ENCODE assay signal across 7 mouse cellular contexts in the genomic region with DNA sequence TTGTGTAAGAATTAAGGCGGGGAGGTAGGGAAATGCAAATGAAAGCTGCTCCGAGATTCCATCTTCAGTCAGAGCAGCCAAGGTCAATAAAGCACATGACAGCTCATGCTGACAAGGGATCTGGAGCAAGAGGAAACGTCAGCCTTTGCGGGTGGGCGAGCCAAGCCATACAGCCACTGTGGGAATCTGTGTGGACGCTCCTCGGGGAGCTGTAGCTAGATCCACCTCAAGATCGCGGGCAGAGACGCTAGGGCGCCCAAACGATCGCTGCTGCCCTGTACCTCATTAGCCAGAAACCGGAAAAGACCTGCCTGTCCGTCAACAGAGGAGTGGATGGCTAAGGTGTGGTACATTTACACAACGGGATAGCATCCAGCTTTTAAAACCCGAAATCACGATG. TPM values are rescaled to one million over a fixed set of nuclear protein-coding genes. Genes with fewer than 3 reads are reported as not detected.
DNase-seq lines count a peak whose midpoint lies in the region; ATAC-seq and TF ChIP-seq lines count a peak whose summit lies in the region.

No protein-coding gene starts in this region.

- H3ac ChIP-seq in C2C12 (ENCODE audit: control insufficient read depth, insufficient read length, low read depth): peak overlapping the region; percentile 45

- H3K9ac ChIP-seq in forebrain, embryonic 16.5 days (replicated peaks; ENCODE audit: low read depth, low read length): peak overlapping the region; percentile 3; the same call in 1 of the 2 replicates
- peak overlapping the region; percentile 33; the same call in 1 of the 2 replicates for H3K9ac ChIP-seq in kidney, embryonic 15.5 days
- peak overlapping the region; percentile 61 for H3K9ac ChIP-seq in midbrain, embryonic 16.5 days (ENCODE audit: low read depth, low read length)

- no peaks in the 10 kb centered on the region for H3K79me2 ChIP-seq in C2C12 (ENCODE audit: control insufficient read depth, insufficient read depth)

- POLR2A ChIA-PET in Patski (lab: Charles Lee): no interaction called here

- H3K79me3 ChIP-seq in C2C12 (ENCODE audit: low read depth): no peaks in the 10 kb centered on the region

- peak overlapping the region; percentile 45 for H3K4me2 ChIP-seq in forebrain, embryonic 16.5 days (ENCODE audit: low read length)
- peak overlapping the region; percentile 82 for H3K4me2 ChIP-seq in kidney, embryonic 15.5 days
- peak overlapping the region; percentile 82 for H3K4me2 ChIP-seq in midbrain, embryonic 16.5 days (ENCODE audit: low read length)

- H3K4me3 ChIP-seq in C2C12 (ENCODE audit: insufficient read depth, poor library complexity, severe bottlenecking): peak overlapping the region; percentile 2
- H3K4me3 ChIP-seq in forebrain, embryonic 16.5 days (replicated peaks; ENCODE audit: low read length): peak overlapping the region; percentile 29
- peak overlapping the region; percentile 42 for H3K4me3 ChIP-seq in kidney, embryonic 15.5 days (replicated peaks)
- H3K4me3 ChIP-seq in midbrain, embryonic 16.5 days (ENCODE audit: low read depth, low read length): peak overlapping the region; percentile 38

- H3K9me3 ChIP-seq in forebrain, embryonic 16.5 days (ENCODE audit: control insufficient read depth, low read length): no peaks in the 10 kb centered on the region
- no peaks in the 10 kb centered on the region for H3K9me3 ChIP-seq in kidney, embryonic 15.5 days (replicated peaks)
- H3K9me3 ChIP-seq in midbrain, embryonic 16.5 days (replicated peaks; ENCODE audit: control insufficient read depth, low read length, poor library complexity, severe bottlenecking): no peaks in the 10 kb centered on the region

- CTCF ChIA-PET in Patski (lab: Charles Lee): interaction anchor here (0.7 to 1.4 kb wide), 5 partner anchors 10 to 57 kb away, joined by 3 to 7 read pairs (median 4); no protein-coding TSS in a partner anchor

- H3K27me3 ChIP-seq in C2C12 (ENCODE audit: control insufficient read depth, insufficient read depth, insufficient read length): no peaks in the 10 kb centered on the region
- no peaks in the 10 kb centered on the region for H3K27me3 ChIP-seq in Patski
- peaks cover 6% of the 10 kb centered on the region; the same call in 1 of the 2 replicates for H3K27me3 ChIP-seq in forebrain, embryonic 16.5 days (replicated peaks; ENCODE audit: control insufficient read depth, insufficient read depth, low read length)
- H3K27me3 ChIP-seq in kidney, embryonic 15.5 days: 0 out of 2 replicates have a peak, but pooled peaks cover 5% of the 10 kb centered on the region
- no peaks in the 10 kb centered on the region; the same call in 1 of the 2 replicates for H3K27me3 ChIP-seq in midbrain, embryonic 16.5 days (ENCODE audit: control insufficient read depth, insufficient read depth, low read depth, low read length)

- no peaks in the 10 kb centered on the region for H3K36me3 ChIP-seq in C2C12 (ENCODE audit: control insufficient read depth, insufficient read depth)
- no peaks in the 10 kb centered on the region for H3K36me3 ChIP-seq in forebrain, embryonic 16.5 days (ENCODE audit: control insufficient read depth, insufficient read depth)
- no peaks in the 10 kb centered on the region for H3K36me3 ChIP-seq in kidney, embryonic 15.5 days
- no peaks in the 10 kb centered on the region for H3K36me3 ChIP-seq in midbrain, embryonic 16.5 days (ENCODE audit: control insufficient read depth, insufficient read depth, low read length)

- peak; percentile 67 for ATAC-seq in Patski
- no peak for ATAC-seq in forebrain, embryonic 16.5 days
- 0 out of 2 replicates have a peak, but pooled peaks have one; percentile 38 for ATAC-seq in kidney, embryonic 15.5 days (replicated peaks; ENCODE audit: low FRiP score)
- 0 out of 2 replicates have a peak, but pooled peaks have one; percentile 22 for ATAC-seq in midbrain, embryonic 16.5 days

- in situ Hi-C loops in Patski (cut with MboI; ENCODE audit: low pct_unique_long_range_greater_than_20kb): no loop called here

- DNase-seq in Patski (ENCODE audit: low read depth, low spot score): no peak
- no peak for DNase-seq in thymus, postnatal 0 days (ENCODE audit: low spot score)
- DNase-seq in ovary, postnatal 14 days (ENCODE audit: low spot score): no peak

- H3K4me1 ChIP-seq in forebrain, embryonic 16.5 days (replicated peaks; ENCODE audit: control insufficient read depth, insufficient read depth, low read length): peaks cover 13% of the 10 kb centered on the region
- peaks cover 28% of the 10 kb centered on the region for H3K4me1 ChIP-seq in kidney, embryonic 15.5 days
- H3K4me1 ChIP-seq in midbrain, embryonic 16.5 days (ENCODE audit: control insufficient read depth, insufficient read depth, low read length): peaks cover 14% of the 10 kb centered on the region

- TF ChIP-seq CTCF in C2C12 (IDR thresholded peaks at IDR 0.05; ENCODE audit: control insufficient read depth, insufficient read depth, insufficient read length) (no peak), Patski (IDR thresholded peaks at IDR 0.05) (no peak)

- no peak overlapping the region for H3K27ac ChIP-seq in forebrain, embryonic 16.5 days (ENCODE audit: low read length)
- no peak overlapping the region for H3K27ac ChIP-seq in kidney, embryonic 15.5 days
- no peak overlapping the region for H3K27ac ChIP-seq in midbrain, embryonic 16.5 days (ENCODE audit: low read length)

- 3% methylated on average over 18 of the region's 18 CpGs for WGBS in forebrain, embryonic 16.5 days
- WGBS in kidney, embryonic 15.5 days: under 1% methylated on average over 18 of the region's 18 CpGs
- WGBS in midbrain, embryonic 16.5 days: under 1% methylated on average over 18 of the region's 18 CpGs

TF ChIP-seq in C2C12, 6 proteins besides CTCF, POLR2A, EP300 and RAD21:
- TF ChIP-seq USF1 (IDR thresholded peaks at IDR 0.05; ENCODE audit: low read depth) (no peak), MYOD1 (IDR thresholded peaks at IDR 0.05; ENCODE audit: control insufficient read depth, insufficient read length, low read depth) (no peak), MAX (IDR thresholded peaks at IDR 0.05) (no peak), FOSL1 (IDR thresholded peaks at IDR 0.05; ENCODE audit: insufficient read depth, low read length, poor library complexity, severe bottlenecking) (no peak), MYOG (IDR thresholded peaks at IDR 0.05; ENCODE audit: control insufficient read depth, extremely low read depth, insufficient read length) (no peak), CEBPB (IDR thresholded peaks at IDR 0.05; ENCODE audit: low read depth) (no peak)

RNA-seq across cellular contexts. Expression of a gene that starts 7.4 kb away (rescaled TPM):
- polyA plus RNA-seq in C2C12 (2012; fragmentation: generic; extraction: Trizol) (9.0 TPM), Patski (2021) (52.8 TPM)
- polyA plus RNA-seq in forebrain, embryonic 16.5 days (2015; fragmentation: Nextera tagmentation; extraction: Ambion mirVana): 1.2 and 1.4 TPM in 2 replicates
- 7.3 and 7.9 TPM in 2 replicates for polyA plus RNA-seq in kidney, embryonic 15.5 days (2015; fragmentation: Nextera tagmentation; extraction: Ambion mirVana)
- 2.0 and 2.1 TPM in 2 replicates for polyA plus RNA-seq in midbrain, embryonic 16.5 days (2015; fragmentation: Nextera tagmentation; extraction: Ambion mirVana)
- polyA plus RNA-seq in thymus, postnatal 0 days (2015; fragmentation: Nextera tagmentation; extraction: Ambion mirVana): 3.3 and 3.5 TPM in 2 replicates

Comparison
In these comparisons a context has a peak if more than half of its experiments do, and no peak if none do; other contexts are left out.
1. H3K9ac ChIP-seq: peak in every context shown above with its lines; median percentile 61 in midbrain, embryonic 16.5 days; 33 in kidney, embryonic 15.5 days; 3 in forebrain, embryonic 16.5 days.